Mouse (Mus musculus) urinary bladder, postnatal 25 days (tissue): ENCODE data around the gene Il18.
"Not testable (repeated sequence)": the region's sequence is repeated elsewhere in the genome, so short reads cannot be mapped to it uniquely, and the experiment has no call there.

ENCODE experiments used
- DNase-seq: peaks from one replicate; pipeline ENCODE4 v3.0.0; 2022; ENCODE audit warnings: low spot score

Gene Il18

GRCm38 (mm10) chr9:50603998-50604324 is 49.3 kb downstream of the Il18 start:
- DNase-seq = no peak

- no peak for DNase-seq
Observed at GRCm38 (mm10) chr9:50604338-50604737, 49.7 kb downstream of the Il18 start.

GRCm38 (mm10) chr9:50612115-50612514 is 57.5 kb downstream of the Il18 start:
- no peak for DNase-seq

GRCm38 (mm10) chr9:50616161-50616560 is 61.5 kb downstream of the Il18 start:
- DNase-seq = no peak

- peak; percentile 87 for DNase-seq
Observed at GRCm38 (mm10) chr9:50616766-50617603, 62.4 kb downstream of the Il18 start, which contains the start of the genes Pih1d2 and Nkapd1. TSS of gene Pih1d2 (plus strand) at chr9:50617321. TSS of gene Nkapd1 (minus strand) at chr9:50617464.

- no peak for DNase-seq
Observed at GRCm38 (mm10) chr9:50617794-50618330, 63.2 kb downstream of the Il18 start.

- not testable (repeated sequence) for DNase-seq
Observed at GRCm38 (mm10) chr9:50630903-50631302, 76.3 kb downstream of the Il18 start.
